Mouse (Mus musculus) liver, adult 2 months (tissue): ENCODE measurements at regions not wholly inside any gene's neighbourhood (a gene's known extent, or its start where the extent isn't known, plus 50 kb on each side); places are given as distances from the start of the nearest gene placed in this dataset.

Experiments used
- CTCF ChIP-seq: fragments of 200-500 bp; IDR thresholded peaks from 2 replicates; pipeline ENCODE4 v1.5.1; 2011; ENCODE audit warnings: low read depth, low read length, control low read depth
- POLR2A ChIP-seq: fragments of 200-500 bp; IDR thresholded peaks from 2 replicates; pipeline ENCODE4 v1.6.1; 2011; ENCODE audit warnings: low read length, control low read depth; ENCODE audit not compliant: insufficient read depth; ENCODE audit errors: extremely low read depth

DNA sequence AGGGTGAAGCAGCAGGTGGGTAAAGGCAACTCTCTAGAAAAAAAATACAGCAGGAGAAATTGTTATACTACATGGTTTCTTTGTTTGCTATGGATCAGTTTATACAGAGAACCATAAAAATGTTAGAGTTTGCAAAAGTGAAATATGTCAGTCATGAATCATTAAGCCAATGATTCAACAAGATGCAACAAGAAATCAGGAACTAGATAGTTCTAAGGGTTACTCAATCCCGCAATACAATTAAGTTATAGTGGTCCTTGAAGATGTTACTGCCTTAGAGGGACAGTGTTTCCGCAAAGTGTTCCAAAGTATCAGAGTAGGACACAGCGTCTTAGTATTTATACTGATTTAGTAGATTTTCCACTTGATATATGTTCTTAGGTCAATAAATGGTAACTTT is 74.1 kb upstream of the Cav2 start:
- TF ChIP-seq CTCF (no peak), POLR2A (no peak)
